Mouse (Mus musculus) right cerebral cortex, postnatal 36 days (tissue): ENCODE data around the gene Fhad1.

Experiments
- DNase-seq, 2 experiments: peaks; one replicate each; pipeline ENCODE4 v3.0.0; 2022; ENCODE audit warnings: low spot score in 2 of 2, mixed read lengths in 1 of 2

Gene Fhad1

GRCm38 (mm10) chr4:141862867-141863266 is 152.0 kb downstream of the Fhad1 start:
- no peak for DNase-seq

- DNase-seq = no peak
These were observed 153.1 kb downstream of the Fhad1 start for GRCm38 (mm10) chr4:141861591-141862295.

GRCm38 (mm10) chr4:141860246-141860841 is 154.5 kb downstream of the Fhad1 start:
- DNase-seq = no peak

- no peak for DNase-seq
These were observed 155.5 kb downstream of the Fhad1 start for GRCm38 (mm10) chr4:141859351-141859750.

- no peak for DNase-seq
These were observed 156.4 kb downstream of the Fhad1 start for GRCm38 (mm10) chr4:141858501-141858900.

- DNase-seq = peak; percentile 80 to 83
These were observed 157.4 kb downstream of the Fhad1 start for GRCm38 (mm10) chr4:141857422-141857930.

GRCm38 (mm10) chr4:141853437-141853836 is 161.4 kb downstream of the Fhad1 start:
- DNase-seq = no peak

- no peak for DNase-seq
These were observed 168.9 kb downstream of the Fhad1 start, which contains the start of gene Ctrc for GRCm38 (mm10) chr4:141845999-141846398. Gene Ctrc (minus strand): TSS chr4:141846359.
